Mouse (Mus musculus) ovary, adult 18-20 months (tissue): ENCODE measurements around the gene Fbxl21.

ENCODE experiments used
- DNase-seq: peaks from one replicate; pipeline ENCODE4 v3.0.0; 2022; ENCODE audit warnings: low spot score, mixed read lengths

Fbxl21 gene

DNA sequence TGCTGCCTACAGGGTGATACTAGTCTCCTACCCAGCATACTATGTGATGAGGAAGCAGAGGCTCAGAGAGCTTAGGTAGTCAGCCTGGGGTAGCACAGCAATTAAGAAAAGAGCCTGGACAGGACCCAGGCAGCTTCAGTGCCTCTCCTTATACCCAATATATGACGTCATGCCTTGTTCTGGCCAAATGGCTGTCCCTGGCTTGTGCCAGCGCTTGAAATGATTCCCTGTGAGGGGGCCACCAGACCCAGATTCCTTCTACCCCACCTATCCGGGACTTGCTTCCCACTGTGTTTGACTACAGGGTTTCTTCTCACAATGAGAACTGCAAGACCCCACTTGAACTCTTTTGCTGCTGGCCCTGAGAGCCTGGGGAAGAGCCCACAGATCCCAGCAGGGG is 59.2 kb downstream of the Fbxl21 start:
- DNase-seq, result no peak

DNA sequence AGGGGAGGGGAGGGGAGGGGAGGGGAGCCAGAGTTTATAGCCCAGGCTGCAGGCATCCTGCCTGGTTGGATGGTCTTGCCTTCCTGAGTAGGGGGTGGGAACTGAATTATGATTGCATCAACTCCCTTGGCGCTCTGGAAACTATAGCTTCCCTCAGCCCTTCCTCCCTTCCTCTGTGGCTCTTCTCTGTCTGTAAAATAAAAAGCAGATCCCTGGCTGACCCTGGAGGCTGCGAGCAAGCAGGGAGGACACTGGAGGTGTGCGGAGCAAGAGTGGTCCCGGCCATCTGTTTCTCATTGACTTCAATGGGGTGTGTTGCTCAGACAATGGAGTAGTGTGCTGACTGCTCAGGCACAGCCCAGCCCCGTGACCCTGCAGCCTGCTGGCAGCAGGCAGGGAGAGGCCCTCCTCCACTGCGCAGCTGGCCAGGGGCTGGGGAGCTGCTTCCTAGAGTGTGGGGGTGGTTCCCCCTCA is 59.7 kb downstream of the Fbxl21 start:
- peak; percentile 72 for DNase-seq

DNA sequence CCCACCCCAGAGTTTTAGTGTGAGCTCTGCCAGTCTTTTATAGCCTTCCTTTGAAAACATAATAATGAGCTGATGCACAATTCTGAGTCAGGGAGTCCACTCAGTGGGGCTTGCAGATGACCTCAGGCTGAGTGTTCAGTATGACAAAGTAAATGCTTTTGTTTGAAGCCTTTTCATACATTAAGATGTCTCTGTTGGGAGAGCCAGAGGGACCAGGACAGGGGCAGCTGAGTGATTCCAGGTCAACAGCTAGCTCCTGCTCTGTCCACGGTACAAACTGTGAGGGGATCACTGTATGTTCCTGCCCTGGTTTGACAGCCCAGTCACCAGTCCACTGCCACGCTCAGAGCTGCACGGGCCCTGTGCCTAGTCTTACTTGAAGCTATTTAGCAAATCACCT is 60.4 kb downstream of the Fbxl21 start:
- DNase-seq, result no peak

DNA sequence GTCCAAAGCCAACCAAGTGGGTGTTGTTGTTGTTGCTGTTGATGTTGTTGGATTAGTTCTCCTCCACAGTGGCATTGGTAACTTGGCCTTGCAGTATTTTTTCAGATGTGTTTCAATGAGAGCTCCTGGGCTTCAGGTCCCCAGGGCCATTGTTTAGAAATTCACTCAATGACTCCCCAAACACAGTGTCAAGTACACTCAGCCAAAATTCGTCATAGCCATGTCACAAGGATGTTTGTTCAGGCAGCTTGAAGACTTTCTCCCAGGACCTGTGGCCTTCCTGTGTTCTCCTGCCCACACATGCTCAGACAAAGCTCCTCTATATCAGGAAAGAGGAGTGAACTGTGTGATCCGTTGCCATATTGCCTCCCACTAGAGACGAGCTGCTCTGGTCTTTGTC is 63.8 kb downstream of the Fbxl21 start:
- no peak for DNase-seq
